Mouse (Mus musculus): ENCODE data around the gene Gga1. TPM values are rescaled to one million over a fixed set of nuclear protein-coding genes. Genes with fewer than 3 reads are reported as not detected.

The Gga1 gene
- polyA plus RNA-seq, 1 experiment from 2014 or later: 53.6 TPM

GRCm38 (mm10) chr15:78908982-78909381 lies 32.0 kb downstream of the Gga1 start:
- Histone ChIP-seq H3K4me1 (peaks cover 5% of the 10 kb centered on the region; the same call in 1 of the 2 replicates), H3K4me2 (no peak overlapping the region), H3K27me3 (no peaks in the 10 kb centered on the region), H3K36me3 (replicated peaks) (0 out of 2 replicates have a peak, but pooled peaks cover 5% of the 10 kb centered on the region), H3K9me3 (no peaks in the 10 kb centered on the region), H3K4me3 (replicated peaks) (no peak overlapping the region), H3K27ac (no peak overlapping the region), H3K9ac (no peak overlapping the region)
- no peak for ATAC-seq (ENCODE audit: low FRiP score)
- 91% methylated on average over 8 of the region's 8 CpGs for WGBS

DNA sequence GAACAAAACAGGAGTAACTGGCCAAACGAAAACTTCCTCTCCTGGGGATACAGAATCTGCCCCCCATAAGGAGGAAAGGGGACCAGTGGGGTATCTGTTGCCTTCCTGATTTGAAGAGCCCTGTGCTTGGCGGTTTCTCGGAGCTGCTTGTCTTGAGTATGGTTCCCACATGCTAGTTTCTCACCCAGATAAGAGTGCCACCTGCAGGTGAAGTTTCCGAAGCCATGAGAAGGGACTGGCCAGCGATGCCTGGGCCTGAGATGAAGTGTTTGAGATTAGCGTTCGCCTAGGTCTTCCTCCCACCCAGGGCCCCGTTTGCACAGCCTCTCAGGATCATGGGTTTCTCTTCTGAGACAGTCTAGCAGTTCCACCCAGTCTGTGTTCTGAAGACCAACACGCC lies 35.0 kb downstream of the Gga1 start:
- no peak overlapping the region for H3K27ac ChIP-seq
- no peak overlapping the region for H3K4me2 ChIP-seq
- H3K9me3 ChIP-seq: no peaks in the 10 kb centered on the region
- no peaks in the 10 kb centered on the region for H3K27me3 ChIP-seq
- no peaks in the 10 kb centered on the region for H3K36me3 ChIP-seq (replicated peaks)
- no peak for ATAC-seq (ENCODE audit: low FRiP score)
- H3K4me1 ChIP-seq: peaks cover 31% of the 10 kb centered on the region
- H3K4me3 ChIP-seq (replicated peaks): no peak overlapping the region
- 32% methylated on average over 9 of the region's 9 CpGs for WGBS
- no peak overlapping the region for H3K9ac ChIP-seq

- Histone ChIP-seq H3K4me3 (replicated peaks) (peak within 1 kb of the TSS; percentile 76), H3K27ac (peak within 1 kb of the TSS; percentile 95), H3K4me1 (peaks cover 33% of the 10 kb centered on the region), H3K9ac (peak within 1 kb of the TSS; percentile 83), H3K36me3 (replicated peaks) (peaks cover 12% of the 10 kb centered on the region), H3K4me2 (peak within 1 kb of the TSS; percentile 95), H3K9me3 (no peaks in the 10 kb centered on the region), H3K27me3 (no peaks in the 10 kb centered on the region)
- WGBS: under 1% methylated on average over 51 of the region's 51 CpGs
- peak; percentile 93 for ATAC-seq (ENCODE audit: low FRiP score)
Observed at GRCm38 (mm10) chr15:78913632-78914090, 36.7 kb downstream of the Gga1 start, which contains the start of gene Pdxp. TSS of gene Pdxp (plus strand) at chr15:78913919.

DNA sequence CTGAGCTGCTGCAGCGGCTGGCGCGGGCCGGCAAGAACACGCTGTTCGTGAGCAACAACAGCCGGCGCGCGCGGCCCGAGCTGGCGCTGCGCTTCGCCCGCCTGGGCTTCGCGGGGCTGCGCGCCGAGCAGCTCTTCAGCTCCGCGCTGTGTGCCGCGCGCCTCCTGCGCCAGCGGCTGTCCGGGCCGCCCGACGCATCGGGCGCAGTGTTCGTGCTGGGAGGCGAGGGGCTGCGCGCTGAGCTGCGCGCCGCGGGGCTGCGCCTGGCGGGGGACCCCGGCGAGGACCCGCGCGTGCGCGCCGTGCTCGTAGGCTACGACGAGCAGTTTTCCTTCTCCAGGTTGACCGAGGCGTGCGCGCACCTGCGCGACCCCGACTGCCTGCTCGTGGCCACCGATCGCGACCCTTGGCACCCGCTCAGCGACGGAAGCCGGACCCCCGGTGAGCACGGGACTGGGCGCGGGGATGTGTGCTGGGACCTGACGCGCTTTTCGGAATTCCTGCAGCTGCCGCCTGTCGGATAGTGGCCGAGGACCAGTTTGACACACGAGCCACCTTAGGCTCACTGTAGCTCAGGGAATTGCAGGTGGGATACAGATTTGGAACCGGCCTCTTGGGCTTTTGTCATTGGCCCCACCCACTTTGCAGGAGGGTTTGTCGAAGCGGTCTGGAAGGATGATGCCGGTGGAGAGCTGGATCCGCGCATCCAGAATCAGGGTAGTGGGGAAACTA lies 37.3 kb downstream of the Gga1 start:
- Histone ChIP-seq H3K4me1 (peaks cover 33% of the 10 kb centered on the region), H3K4me2 (peak overlapping the region; percentile 95), H3K9ac (peak overlapping the region; percentile 83), H3K4me3 (replicated peaks) (peak overlapping the region; percentile 76), H3K27ac (peak overlapping the region; percentile 95), H3K9me3 (no peaks in the 10 kb centered on the region), H3K36me3 (replicated peaks) (peaks cover 17% of the 10 kb centered on the region), H3K27me3 (no peaks in the 10 kb centered on the region)
- WGBS: under 1% methylated on average over 71 of the region's 87 CpGs
- ATAC-seq (ENCODE audit: low FRiP score): peak; percentile 71

- peaks cover 33% of the 10 kb centered on the region for H3K4me1 ChIP-seq
- H3K4me3 ChIP-seq (replicated peaks): peak overlapping the region; percentile 76
Observed at GRCm38 (mm10) chr15:78914823-78915659, 38.1 kb downstream of the Gga1 start.

GRCm38 (mm10) chr15:78915660-78916017 lies 38.6 kb downstream of the Gga1 start:
- Histone ChIP-seq H3K4me1 (peaks cover 33% of the 10 kb centered on the region), H3K27me3 (no peaks in the 10 kb centered on the region), H3K27ac (peak overlapping the region; percentile 69), H3K4me2 (peak overlapping the region; percentile 95), H3K4me3 (replicated peaks) (peak overlapping the region; percentile 76), H3K9ac (peak overlapping the region; percentile 83), H3K36me3 (replicated peaks) (peaks cover 23% of the 10 kb centered on the region), H3K9me3 (no peaks in the 10 kb centered on the region)
- peak; percentile 20; the same call in 1 of the 2 replicates for ATAC-seq (ENCODE audit: low FRiP score)
- whole genome bisulfite sequencing: 8% methylated on average over 8 of the region's 8 CpGs

More at GRCm38 (mm10) chr15:78914823-78915659, 38.1 kb downstream of the Gga1 start:
- no peak for ATAC-seq (ENCODE audit: low FRiP score)
- Histone ChIP-seq H3K9me3 (no peaks in the 10 kb centered on the region), H3K9ac (peak overlapping the region; percentile 83), H3K27ac (0 out of 2 replicates have a peak overlapping the region, but pooled peaks have one; percentile 95), H3K4me2 (peak overlapping the region; percentile 95), H3K27me3 (no peaks in the 10 kb centered on the region), H3K36me3 (replicated peaks) (peaks cover 23% of the 10 kb centered on the region)
- 52% methylated on average over 8 of the region's 8 CpGs for WGBS

- Histone ChIP-seq H3K27ac (peak overlapping the region; percentile 69), H3K9me3 (no peaks in the 10 kb centered on the region), H3K9ac (peak overlapping the region; percentile 83), H3K4me1 (peaks cover 33% of the 10 kb centered on the region), H3K27me3 (no peaks in the 10 kb centered on the region), H3K4me3 (replicated peaks) (peak overlapping the region; percentile 76), H3K36me3 (replicated peaks) (peaks cover 23% of the 10 kb centered on the region), H3K4me2 (peak overlapping the region; percentile 95)
- no peak for ATAC-seq (ENCODE audit: low FRiP score)
- 50% methylated on average over 12 of the region's 12 CpGs for WGBS
Observed at GRCm38 (mm10) chr15:78916052-78916826, 39.2 kb downstream of the Gga1 start.

GRCm38 (mm10) chr15:78918126-78918525 lies 41.1 kb downstream of the Gga1 start:
- WGBS: 96% methylated on average over 23 of the region's 23 CpGs
- H3K4me3 ChIP-seq (replicated peaks): no peak overlapping the region
- H3K27me3 ChIP-seq: no peaks in the 10 kb centered on the region
- H3K36me3 ChIP-seq (replicated peaks): peaks cover 23% of the 10 kb centered on the region
- H3K4me1 ChIP-seq: peaks cover 32% of the 10 kb centered on the region
- H3K9ac ChIP-seq: no peak overlapping the region
- no peak for ATAC-seq (ENCODE audit: low FRiP score)
- no peak overlapping the region for H3K27ac ChIP-seq
- H3K4me2 ChIP-seq: no peak overlapping the region
- no peaks in the 10 kb centered on the region for H3K9me3 ChIP-seq

DNA sequence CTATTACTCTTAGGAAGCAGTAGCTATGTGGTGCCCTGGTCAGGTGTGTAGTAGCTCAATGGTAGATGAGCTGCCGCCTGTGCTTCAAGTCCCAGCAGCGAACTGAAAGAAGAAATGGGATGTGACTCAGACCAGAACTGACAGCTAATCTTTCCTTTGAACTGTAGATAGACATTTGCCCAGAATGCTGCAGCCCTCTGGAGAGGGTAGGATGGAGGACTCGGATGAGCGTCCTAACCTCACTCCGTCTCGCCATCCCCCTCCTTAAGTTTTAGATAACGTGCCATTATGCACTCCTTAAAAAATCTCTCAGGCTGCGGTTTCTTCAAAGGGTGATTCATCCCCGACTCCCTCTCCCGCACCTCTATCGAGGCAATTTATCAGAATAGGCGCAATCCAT lies 42.9 kb downstream of the Gga1 start:
- H3K4me3 ChIP-seq (replicated peaks): no peak overlapping the region
- H3K9me3 ChIP-seq: no peaks in the 10 kb centered on the region
- H3K9ac ChIP-seq: no peak overlapping the region
- no peak overlapping the region for H3K4me2 ChIP-seq
- H3K4me1 ChIP-seq: peaks cover 24% of the 10 kb centered on the region
- no peak overlapping the region for H3K27ac ChIP-seq
- no peaks in the 10 kb centered on the region for H3K27me3 ChIP-seq
- ATAC-seq (ENCODE audit: low FRiP score): no peak
- WGBS: 84% methylated on average over 12 of the region's 12 CpGs
- peaks cover 23% of the 10 kb centered on the region for H3K36me3 ChIP-seq (replicated peaks)

- Histone ChIP-seq H3K4me1 (peaks cover 23% of the 10 kb centered on the region), H3K27ac (no peak overlapping the region), H3K4me3 (replicated peaks) (no peak overlapping the region), H3K9ac (no peak overlapping the region), H3K36me3 (replicated peaks) (peaks cover 18% of the 10 kb centered on the region), H3K4me2 (no peak overlapping the region), H3K9me3 (no peaks in the 10 kb centered on the region), H3K27me3 (peaks cover 17% of the 10 kb centered on the region)
- WGBS: 92% methylated on average over 7 of the region's 7 CpGs
- ATAC-seq (ENCODE audit: low FRiP score): no peak
Observed at GRCm38 (mm10) chr15:78922700-78923099, 45.7 kb downstream of the Gga1 start.

DNA sequence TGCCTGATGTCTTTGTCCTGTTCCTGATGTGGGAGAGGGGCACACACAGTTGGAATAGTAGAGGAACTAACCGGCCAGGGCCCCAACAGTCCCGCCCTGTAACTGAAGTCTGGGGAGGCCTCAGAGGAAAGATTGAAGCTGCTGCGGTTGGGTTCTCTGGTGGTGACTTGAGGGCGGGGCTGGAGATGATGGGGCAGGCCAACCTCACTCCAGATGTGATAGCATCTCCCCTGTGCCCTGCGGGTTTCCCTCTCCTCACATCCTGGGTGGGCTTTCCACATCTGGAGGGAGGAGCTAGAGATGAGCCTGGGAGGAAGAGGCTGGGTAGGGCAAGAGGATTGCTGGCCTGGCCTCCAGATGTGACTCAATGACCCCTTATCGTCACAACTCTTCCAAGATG lies 46.6 kb downstream of the Gga1 start:
- no peak overlapping the region for H3K27ac ChIP-seq
- no peaks in the 10 kb centered on the region for H3K9me3 ChIP-seq
- H3K4me1 ChIP-seq: peaks cover 31% of the 10 kb centered on the region
- peaks cover 17% of the 10 kb centered on the region for H3K27me3 ChIP-seq
- H3K36me3 ChIP-seq (replicated peaks): peaks cover 12% of the 10 kb centered on the region
- no peak overlapping the region for H3K4me2 ChIP-seq
- no peak overlapping the region for H3K4me3 ChIP-seq (replicated peaks)
- ATAC-seq (ENCODE audit: low FRiP score): no peak
- WGBS: 72% methylated on average over 6 of the region's 6 CpGs
- H3K9ac ChIP-seq: no peak overlapping the region

- peaks cover 32% of the 10 kb centered on the region for H3K4me1 ChIP-seq
- H3K27me3 ChIP-seq: peaks cover 26% of the 10 kb centered on the region
- H3K9me3 ChIP-seq: no peaks in the 10 kb centered on the region
- ATAC-seq (ENCODE audit: low FRiP score): no peak
- H3K9ac ChIP-seq: no peak overlapping the region
- 37% methylated on average over 8 of the region's 8 CpGs for WGBS
- no peak overlapping the region for H3K27ac ChIP-seq
- H3K4me3 ChIP-seq (replicated peaks): no peak overlapping the region
- no peak overlapping the region for H3K4me2 ChIP-seq
- no peaks in the 10 kb centered on the region for H3K36me3 ChIP-seq (replicated peaks)
Observed at GRCm38 (mm10) chr15:78925129-78925528, 48.1 kb downstream of the Gga1 start.

Measured in forebrain, embryonic 12.5 days (tissue).